In the genomic region with DNA sequence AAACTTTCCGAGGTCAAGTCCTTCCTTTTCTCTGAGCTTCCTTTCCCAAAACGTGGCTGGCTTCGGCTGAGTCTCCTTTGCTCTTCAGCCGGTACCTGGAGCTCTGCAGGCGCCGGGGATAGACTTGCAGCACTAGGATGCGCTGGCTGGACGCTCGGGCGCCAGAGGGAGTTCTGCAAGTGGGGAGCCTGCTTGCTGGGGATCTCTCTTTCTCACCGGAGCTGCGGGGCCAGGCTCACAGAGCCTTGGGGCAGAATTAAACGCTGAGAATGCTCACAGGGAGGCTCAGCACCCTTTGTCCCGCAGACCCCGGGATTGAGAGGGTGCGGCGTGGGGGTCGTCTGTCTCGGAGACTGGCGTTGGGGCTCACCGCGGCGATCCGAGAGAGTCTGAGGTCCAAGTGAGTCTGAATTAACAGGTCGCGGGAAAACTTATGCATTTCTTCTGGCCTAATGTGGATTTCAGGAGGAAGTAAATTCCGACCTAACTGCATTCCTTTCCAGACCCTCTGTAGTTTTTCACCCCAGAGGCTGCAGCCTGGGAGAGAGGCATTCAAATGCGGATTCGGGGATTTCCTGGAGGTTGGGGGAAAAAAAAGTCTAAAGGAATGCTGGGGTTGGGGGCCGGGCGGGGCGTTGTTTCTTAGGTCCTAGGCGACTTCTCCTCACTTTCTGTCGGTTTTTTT, we compare ENCODE assay signal across 8 mouse cellular contexts. TPM values are rescaled to one million over a fixed set of nuclear protein-coding genes. Genes with fewer than 3 reads are reported as not detected.
A peak's percentile ranks its signal among the peaks of the same experiment; 100 is the strongest.
DNase-seq lines count a peak whose midpoint lies in the region; ATAC-seq lines count a peak whose summit lies in the region.

No protein-coding gene starts in this region.

- peak; percentile 99 for DNase-seq in R1 (ENCODE audit: low read depth, low spot score)
- peak; percentile 78 for DNase-seq in cerebellum, adult 9-11 months
- peak; percentile 65 for DNase-seq in gastrocnemius, postnatal 10 days
- peak; percentile 66 for DNase-seq in left cerebral cortex, postnatal 4 days

- under 1% methylated on average over 34 of the region's 34 CpGs for WGBS in intestine, embryonic 15.5 days
- WGBS in midbrain, embryonic 12.5 days: under 1% methylated on average over 34 of the region's 34 CpGs
- WGBS in stomach, embryonic 14.5 days: under 1% methylated on average over 34 of the region's 34 CpGs

- no peaks in the 10 kb centered on the region for H3K27me3 ChIP-seq in intestine, embryonic 15.5 days (replicated peaks)
- no peaks in the 10 kb centered on the region for H3K27me3 ChIP-seq in midbrain, embryonic 12.5 days
- no peaks in the 10 kb centered on the region for H3K27me3 ChIP-seq in stomach, embryonic 14.5 days (ENCODE audit: control insufficient read depth, insufficient read depth, low read length)

- intact Hi-C loops in left cerebral cortex, postnatal 4 days (cut with DNase I): loop anchor here (5.0 kb wide), 2 partner anchors 300 to 910 kb away; no protein-coding TSS in a partner anchor

- H3K27ac ChIP-seq in intestine, embryonic 15.5 days: peak overlapping the region; percentile 90
- H3K27ac ChIP-seq in midbrain, embryonic 12.5 days (replicated peaks): peak overlapping the region; percentile 89
- peak overlapping the region; percentile 90 for H3K27ac ChIP-seq in stomach, embryonic 14.5 days (ENCODE audit: low read length)

- ATAC-seq in intestine, embryonic 15.5 days: no peak
- no peak for ATAC-seq in midbrain, embryonic 12.5 days (ENCODE audit: low FRiP score, low read depth)
- ATAC-seq in stomach, embryonic 14.5 days (ENCODE audit: insufficient number of reproducible peaks, insufficient read depth, low FRiP score, low read depth): no peak
- no peak for ATAC-seq in megakaryocyte-erythroid progenitor cell, adult 5-6 weeks (replicated peaks; ENCODE audit: low FRiP score, low TSS enrichment, poor library complexity, severe bottlenecking)

- peak overlapping the region; percentile 75 for H3K4me3 ChIP-seq in intestine, embryonic 15.5 days (replicated peaks)
- H3K4me3 ChIP-seq in midbrain, embryonic 12.5 days: peak overlapping the region; percentile 64
- H3K4me3 ChIP-seq in stomach, embryonic 14.5 days (ENCODE audit: low read depth, low read length): peak overlapping the region; percentile 76

- H3K36me3 ChIP-seq in intestine, embryonic 15.5 days: no peaks in the 10 kb centered on the region
- H3K36me3 ChIP-seq in midbrain, embryonic 12.5 days: no peaks in the 10 kb centered on the region
- no peaks in the 10 kb centered on the region for H3K36me3 ChIP-seq in stomach, embryonic 14.5 days (ENCODE audit: control insufficient read depth, insufficient read depth, low read length)

- H3K4me2 ChIP-seq in intestine, embryonic 15.5 days (replicated peaks): peak overlapping the region; percentile 81
- peak overlapping the region; percentile 87 for H3K4me2 ChIP-seq in midbrain, embryonic 12.5 days (replicated peaks)
- H3K4me2 ChIP-seq in stomach, embryonic 14.5 days (replicated peaks; ENCODE audit: low read depth, low read length): peak overlapping the region; percentile 73

- H3K4me1 ChIP-seq in intestine, embryonic 15.5 days (replicated peaks): peaks cover 4% of the 10 kb centered on the region; the same call in 1 of the 2 replicates
- peaks cover 16% of the 10 kb centered on the region for H3K4me1 ChIP-seq in midbrain, embryonic 12.5 days
- 0 out of 2 replicates have a peak, but pooled peaks cover 5% of the 10 kb centered on the region for H3K4me1 ChIP-seq in stomach, embryonic 14.5 days (ENCODE audit: control insufficient read depth, insufficient read depth, low read length)

- H3K9ac ChIP-seq in intestine, embryonic 15.5 days: peak overlapping the region; percentile 93
- H3K9ac ChIP-seq in midbrain, embryonic 12.5 days (replicated peaks): peak overlapping the region; percentile 74
- H3K9ac ChIP-seq in stomach, embryonic 14.5 days (replicated peaks; ENCODE audit: low read depth, low read length): peak overlapping the region; percentile 57

- H3K9me3 ChIP-seq in intestine, embryonic 15.5 days: no peaks in the 10 kb centered on the region
- no peaks in the 10 kb centered on the region for H3K9me3 ChIP-seq in midbrain, embryonic 12.5 days
- no peaks in the 10 kb centered on the region for H3K9me3 ChIP-seq in stomach, embryonic 14.5 days (ENCODE audit: control insufficient read depth, low read depth, low read length)

RNA-seq across cellular contexts. Expression of a gene that starts 2.0 kb away (rescaled TPM):
- 10 to 100 TPM; 17.8 to 30.4 TPM for total RNA-seq in gastrocnemius, postnatal 10 days (2021)
- 13.4 and 14.8 TPM in 2 replicates for polyA plus RNA-seq in intestine, embryonic 15.5 days (2015; fragmentation: Nextera tagmentation; extraction: Ambion mirVana)
- total RNA-seq in left cerebral cortex, postnatal 4 days (2021): 10 to 100 TPM; 73.2 to 79.6 TPM
- polyA plus RNA-seq in midbrain, embryonic 12.5 days (2016; fragmentation: Nextera tagmentation; extraction: Ambion mirVana): 18.5 and 18.9 TPM in 2 replicates
- 37.8 and 41.2 TPM in 2 replicates for polyA plus RNA-seq in stomach, embryonic 14.5 days (2014; fragmentation: Nextera tagmentation; extraction: Ambion mirVana)
- total RNA-seq in megakaryocyte-erythroid progenitor cell, adult 5-6 weeks (2014; fragmentation: Nextera tagmentation): not detected in 2 replicates
- 0.09 TPM in 1 of 2 replicates, not detected in the other for total RNA-seq in megakaryocyte-erythroid progenitor cell, adult 5-6 weeks (2017)

Comparison
In these comparisons a context has a peak if more than half of its experiments do, and no peak if none do; other contexts are left out.
1. RNA of a gene that starts 2.0 kb away (total RNA-seq): 73.2 to 79.6 TPM in left cerebral cortex, postnatal 4 days and 17.8 to 30.4 TPM in gastrocnemius, postnatal 10 days; 0.09 TPM in megakaryocyte-erythroid progenitor cell, adult 5-6 weeks; every median in the first group is over 10 times any median in the second.
2. Peak in every context shown above with its lines, with median percentiles within 50 percentile points of each other: DNase-seq, H3K27ac ChIP-seq, H3K4me2 ChIP-seq, H3K4me3 ChIP-seq and H3K9ac ChIP-seq.